Mouse (Mus musculus) intestine, embryonic 14.5 days (tissue): ENCODE measurements around the gene Itih4. TPM values are rescaled to one million over a fixed set of nuclear protein-coding genes. Genes with fewer than 3 reads are reported as not detected.
A peak's percentile ranks its signal among the peaks of the same experiment; 100 is the strongest.

Experiments used
- ATAC-seq: fragments of 200-750 bp; cut with Nextera tagmentation; replicated peaks from 2 replicates; pipeline ENCODE4 v1.8.0; 2017; ENCODE audit warnings: low read depth, moderate number of reproducible peaks, moderate TSS enrichment, moderate library complexity; ENCODE audit not compliant: low FRiP score, low TSS enrichment
- DNase-seq: peaks from one replicate; pipeline ENCODE4 v3.0.0-alpha.2; 2018; ENCODE audit warnings: low spot score
- H3K27ac ChIP-seq: fragments of 300-500 bp; sonication (generic); 2 replicates; pipeline ENCODE4 v1.5.1; 2014; ENCODE audit warnings: low read depth, mild to moderate bottlenecking, control low read depth
- H3K27me3 ChIP-seq: fragments of 300-500 bp; sonication (generic); replicated peaks from 2 replicates; pipeline ENCODE4 v1.6.1; 2014; ENCODE audit warnings: low read length, control low read depth; ENCODE audit not compliant: control insufficient read depth, insufficient read depth
- H3K36me3 ChIP-seq: fragments of 300-500 bp; sonication (generic); 2 replicates; pipeline ENCODE4 v1.6.1; 2014; ENCODE audit warnings: low read length, control low read depth; ENCODE audit not compliant: control insufficient read depth, insufficient read depth
- H3K4me1 ChIP-seq: fragments of 300-500 bp; sonication (generic); replicated peaks from 2 replicates; pipeline ENCODE4 v1.6.1; 2014; ENCODE audit warnings: low read length, control low read depth, mixed read lengths; ENCODE audit not compliant: control insufficient read depth, insufficient read depth
- H3K4me2 ChIP-seq: fragments of 300-500 bp; sonication (generic); 2 replicates; pipeline ENCODE4 v1.6.1; 2014; ENCODE audit warnings: low read length
- H3K4me3 ChIP-seq: fragments of 300-500 bp; sonication (generic); 2 replicates; pipeline ENCODE4 v1.5.1; 2014; ENCODE audit warnings: low read depth, low read length, control low read depth, mixed read lengths
- H3K9ac ChIP-seq: fragments of 300-500 bp; sonication (generic); 2 replicates; pipeline ENCODE4 v1.6.1; 2014; ENCODE audit warnings: mild to moderate bottlenecking, low read length
- H3K9me3 ChIP-seq: fragments of 300-500 bp; sonication (generic); 2 replicates; pipeline ENCODE4 v1.6.1; 2016; ENCODE audit warnings: low read length, control low read depth; ENCODE audit not compliant: control insufficient read depth
- WGBS: fragments of 180-500 bp; shearing (Covaris S2); extraction: QIAGEN DNeasy Blood & Tissue Kit; methylation state at CpG from one replicate; pipeline ENCODE4 v1.1.7; 2014; 5-methylcytosine and 5-hydroxymethylcytosine counted together
- polyA plus RNA-seq: library from polyadenylated mRNA; unstranded; fragments of >200 nt; fragmentation: Nextera tagmentation; extraction: Ambion mirVana; gene quantifications from 2 replicates; pipeline ENCODE4 v1.2.1, GENCODE M21; 2014

Gene Itih4
- polyA plus RNA-seq, 1 experiment from 2014 or later = 0.05 TPM

DNA sequence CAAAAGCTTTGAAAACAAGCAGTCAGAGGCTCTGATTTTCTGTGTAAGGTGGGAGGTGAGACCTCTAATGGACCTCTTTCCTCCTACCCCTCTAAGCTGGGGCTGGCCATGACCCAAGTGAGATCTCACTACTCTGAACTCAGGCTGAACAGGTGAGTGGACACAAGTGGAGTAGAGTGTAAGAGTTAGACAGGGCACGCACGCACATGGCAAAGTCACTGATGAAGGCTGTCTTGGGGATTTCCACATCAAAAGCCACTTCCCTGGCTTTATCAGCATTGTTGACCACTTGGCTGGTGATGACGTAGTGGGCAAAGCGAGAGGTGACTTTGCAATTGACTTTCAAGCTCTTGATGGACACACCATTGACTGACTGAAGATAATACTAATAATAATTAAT lies 56.0 kb downstream of the Itih4 start:
- no peak overlapping the region for H3K27ac ChIP-seq
- H3K9ac ChIP-seq = no peak overlapping the region
- DNase-seq (no peak), ATAC-seq (no peak)
- H3K4me3 ChIP-seq = no peak overlapping the region
- H3K36me3 ChIP-seq = no peaks in the 10 kb centered on the region
- 92% methylated on average over 4 of the region's 4 CpGs for WGBS
- H3K9me3 ChIP-seq = no peaks in the 10 kb centered on the region
- no peaks in the 10 kb centered on the region for H3K4me1 ChIP-seq
- H3K4me2 ChIP-seq = no peak overlapping the region
- no peaks in the 10 kb centered on the region for H3K27me3 ChIP-seq

DNA sequence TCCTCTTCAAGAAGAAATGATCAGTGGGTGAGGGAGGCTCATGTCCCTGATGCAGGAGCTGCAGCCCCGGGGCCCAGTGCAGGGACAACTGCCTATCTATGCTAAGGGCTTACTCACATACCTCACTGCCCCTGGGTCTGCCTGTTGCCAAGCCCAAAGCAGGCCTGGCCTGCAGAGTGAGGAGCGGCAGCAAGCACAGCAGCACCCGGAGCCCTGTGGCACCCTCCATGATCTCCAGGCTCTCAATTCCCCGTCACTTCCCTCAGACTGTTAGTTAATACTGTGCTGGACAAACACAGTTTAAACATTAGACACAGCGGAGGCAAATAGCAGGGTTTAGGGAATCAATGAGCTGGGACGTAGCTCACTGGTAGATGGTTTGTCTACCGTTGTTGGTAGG lies 56.8 kb downstream of the Itih4 start, which contains the start of gene Itih1:
Itih1 (minus strand) TSS at position 252 of the 400 bp plus-strand sequence.
- DNase-seq (no peak), ATAC-seq (no peak)
- Histone ChIP-seq H3K36me3 (no peaks in the 10 kb centered on the region), H3K4me2 (no peak within 1 kb of the TSS), H3K9me3 (no peaks in the 10 kb centered on the region), H3K4me3 (no peak within 1 kb of the TSS), H3K9ac (no peak within 1 kb of the TSS), H3K27ac (no peak within 1 kb of the TSS), H3K27me3 (no peaks in the 10 kb centered on the region), H3K4me1 (no peaks in the 10 kb centered on the region)
- 77% methylated on average over 7 of the region's 7 CpGs for WGBS

- 66% methylated on average over 11 of the region's 11 CpGs for WGBS
- no peak overlapping the region for H3K9ac ChIP-seq
- no peak overlapping the region for H3K27ac ChIP-seq
- no peaks in the 10 kb centered on the region for H3K27me3 ChIP-seq
- H3K9me3 ChIP-seq = no peaks in the 10 kb centered on the region
- H3K36me3 ChIP-seq = no peaks in the 10 kb centered on the region
- no peak overlapping the region for H3K4me2 ChIP-seq
- ATAC-seq (no peak; the same call in 1 of the 2 replicates), DNase-seq (peak; percentile 83)
- no peak overlapping the region for H3K4me3 ChIP-seq
- H3K4me1 ChIP-seq = no peaks in the 10 kb centered on the region
Observed at GRCm38 (mm10) chr14:30943860-30944674, 57.8 kb downstream of the Itih4 start.

- WGBS = 69% methylated on average over 2 of the region's 2 CpGs
- Histone ChIP-seq H3K4me2 (no peak overlapping the region), H3K4me3 (no peak overlapping the region), H3K27ac (no peak overlapping the region), H3K9ac (no peak overlapping the region), H3K36me3 (no peaks in the 10 kb centered on the region), H3K4me1 (no peaks in the 10 kb centered on the region), H3K9me3 (no peaks in the 10 kb centered on the region), H3K27me3 (no peaks in the 10 kb centered on the region)
- DNase-seq (no peak), ATAC-seq (no peak)
Observed at GRCm38 (mm10) chr14:30944745-30945144, 58.5 kb downstream of the Itih4 start.

DNA sequence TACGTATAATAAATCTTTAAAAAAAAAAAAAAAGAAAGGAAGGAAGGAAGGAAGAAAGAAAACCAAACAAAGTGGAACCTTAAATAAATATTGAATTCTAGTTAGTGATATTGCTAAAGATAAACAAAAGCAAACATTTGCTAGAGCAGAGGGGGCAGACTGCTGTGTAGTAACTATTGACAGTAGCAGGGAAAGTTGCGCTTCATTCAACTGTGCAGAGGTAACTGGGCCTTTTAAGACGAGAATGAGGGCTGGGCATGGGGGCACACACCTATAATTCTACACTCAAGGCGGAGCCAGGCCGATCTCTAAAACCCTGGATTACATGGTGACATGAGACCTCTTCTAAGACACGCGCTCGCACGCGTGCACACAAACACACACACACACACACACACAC lies 63.7 kb downstream of the Itih4 start:
- Histone ChIP-seq H3K4me2 (no peak overlapping the region), H3K4me3 (no peak overlapping the region), H3K9ac (no peak overlapping the region), H3K27ac (no peak overlapping the region), H3K4me1 (peaks cover 5% of the 10 kb centered on the region; the same call in 1 of the 2 replicates), H3K36me3 (peaks cover 4% of the 10 kb centered on the region; the same call in 1 of the 2 replicates), H3K27me3 (no peaks in the 10 kb centered on the region), H3K9me3 (no peaks in the 10 kb centered on the region)
- no peak for DNase-seq
- WGBS = 94% methylated on average over 10 of the region's 10 CpGs
- ATAC-seq = no peak

DNA sequence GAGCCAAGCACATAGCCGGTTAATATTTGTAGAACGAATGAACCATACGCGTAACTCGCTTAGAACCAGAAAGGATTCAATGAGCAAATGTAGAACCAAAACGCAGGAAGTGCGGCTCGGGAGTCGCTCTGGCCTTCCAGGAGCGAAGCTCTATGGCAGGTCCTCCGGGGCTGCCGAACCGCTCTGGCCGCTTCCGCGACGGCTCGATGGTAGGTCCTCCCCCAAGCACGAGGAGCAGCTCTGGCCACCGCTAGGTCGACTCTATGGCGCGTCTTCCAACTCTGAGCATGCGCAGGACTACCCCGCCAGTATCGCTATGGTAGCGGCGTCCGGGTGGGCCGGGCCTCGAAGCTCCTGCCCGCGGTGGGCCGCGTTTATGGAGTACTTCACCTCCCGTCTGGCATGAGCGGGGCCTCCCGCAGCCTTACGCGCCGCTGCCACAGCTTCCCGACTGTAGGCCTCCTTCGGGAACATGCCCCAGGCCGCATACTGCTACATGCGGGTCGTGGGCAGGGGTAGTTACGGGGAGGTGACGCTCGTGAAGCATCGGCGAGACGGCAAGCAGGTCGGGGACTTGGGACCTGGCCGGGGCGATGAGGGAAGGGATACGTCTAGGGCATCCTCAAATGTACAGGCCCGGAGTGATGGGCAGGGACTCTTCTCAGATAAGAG lies 65.0 kb downstream of the Itih4 start, which contains the start of gene Nek4:
Nek4 (plus strand) TSS at position 224 of the 672 bp plus-strand sequence.
- no peaks in the 10 kb centered on the region for H3K27me3 ChIP-seq
- peak within 1 kb of the TSS; percentile 81 for H3K4me2 ChIP-seq
- peak within 1 kb of the TSS; percentile 58 for H3K9ac ChIP-seq
- WGBS = under 1% methylated on average over 57 of the region's 57 CpGs
- H3K9me3 ChIP-seq = no peaks in the 10 kb centered on the region
- ATAC-seq (peak; percentile 99), DNase-seq (peak; percentile 95)
- H3K36me3 ChIP-seq = peaks cover 5% of the 10 kb centered on the region; the same call in 1 of the 2 replicates
- H3K4me1 ChIP-seq = peaks cover 5% of the 10 kb centered on the region; the same call in 1 of the 2 replicates
- peak within 1 kb of the TSS; percentile 71 for H3K27ac ChIP-seq
- peak within 1 kb of the TSS; percentile 58 for H3K4me3 ChIP-seq

Other genes with a start within 250 kb of the Itih4 start
- gene Rft1, start 232.1 kb upstream of the Itih4 start, polyA plus RNA-seq = 15.7 and 16.6 TPM in 2 replicates
- gene Sfmbt1, start 171.6 kb upstream of the Itih4 start, polyA plus RNA-seq = 12.6 and 14.9 TPM in 2 replicates
- 24.9 and 29.7 TPM in 2 replicates for gene Tmem110, start 60.9 kb upstream of the Itih4 start, polyA plus RNA-seq
- gene Mustn1, start 7.3 kb upstream of the Itih4 start, polyA plus RNA-seq = 6.6 TPM in 2 replicates
- 0.52 and 0.87 TPM in 2 replicates for gene Itih3, start 37.3 kb downstream of the Itih4 start, polyA plus RNA-seq
- not detected in 2 replicates for gene Itih1, start 56.8 kb downstream of the Itih4 start, polyA plus RNA-seq
- 10.9 and 12.6 TPM in 2 replicates for gene Nek4, start 64.9 kb downstream of the Itih4 start, polyA plus RNA-seq
- 52.0 and 61.1 TPM in 2 replicates for gene Glt8d1, start 114.9 kb downstream of the Itih4 start, polyA plus RNA-seq
- 338 and 365 TPM in 2 replicates for gene Spcs1, start 115.2 kb downstream of the Itih4 start, polyA plus RNA-seq
- gene Pbrm1, start 132.7 kb downstream of the Itih4 start, polyA plus RNA-seq = 90.7 and 93.7 TPM in 2 replicates
- gene Gnl3, start 132.7 kb downstream of the Itih4 start, polyA plus RNA-seq = 144 and 170 TPM in 2 replicates
- 91.3 and 94.4 TPM in 2 replicates for gene Smim4, start 242.5 kb downstream of the Itih4 start, polyA plus RNA-seq
- gene Nt5dc2, start 244.6 kb downstream of the Itih4 start, polyA plus RNA-seq = 308 and 365 TPM in 2 replicates